Mouse (Mus musculus) G1E (cell line): ENCODE results near the gene Btnl6. TPM values are rescaled to one million over a fixed set of nuclear protein-coding genes. Genes with fewer than 3 reads are reported as not detected.

ENCODE experiments used
- ATAC-seq: 2 replicates; pipeline ENCODE4 v1.8.0; 2016; ENCODE audit warnings: mild to moderate bottlenecking; ENCODE audit not compliant: insufficient number of reproducible peaks, poor library complexity, low FRiP score, severe bottlenecking; ENCODE audit errors: extremely low read depth
- DNase-seq: peaks from one replicate; pipeline ENCODE4 v3.0.0; 2012; ENCODE audit warnings: low spot score
- H3K27me3 ChIP-seq: 2 replicates; pipeline ENCODE4 v1.6.1; 2012; ENCODE audit warnings: mild to moderate bottlenecking, low read length, inconsistent platforms; ENCODE audit not compliant: insufficient read depth
- H3K36me3 ChIP-seq: replicated peaks from 2 replicates; pipeline ENCODE3; 2012; ENCODE audit warnings: mild to moderate bottlenecking, inconsistent platforms
- H3K4me1 ChIP-seq: 2 replicates; pipeline ENCODE4 v1.6.1; 2012; ENCODE audit warnings: low read depth, low read length, inconsistent platforms, mixed read lengths; ENCODE audit not compliant: insufficient read depth
- H3K4me3 ChIP-seq: 2 replicates; pipeline ENCODE4 v1.5.1; 2012; ENCODE audit warnings: low read depth, mild to moderate bottlenecking, inconsistent platforms, low read length, moderate library complexity, mixed read lengths
- H3K9me3 ChIP-seq: replicated peaks from 2 replicates; pipeline ENCODE4 v1.6.1; 2012; ENCODE audit warnings: inconsistent platforms
- CTCF ChIP-seq: IDR thresholded peaks from 2 replicates; pipeline ENCODE4 v1.5.1; 2012; ENCODE audit warnings: low read depth, low read length, inconsistent platforms, mixed read lengths
- GATA1 ChIP-seq: IDR thresholded peaks from 2 replicates; pipeline ENCODE4 v1.6.1; 2012; ENCODE audit warnings: borderline replicate concordance, low read length, inconsistent platforms, mixed read lengths
- GATA2 ChIP-seq: IDR thresholded peaks from 2 replicates; pipeline ENCODE4 v1.6.1; 2012; ENCODE audit warnings: low read depth, low read length, inconsistent platforms, borderline replicate concordance
- POLR2AphosphoS5 ChIP-seq: IDR thresholded peaks from 2 replicates; pipeline ENCODE4 v1.6.1; 2012; ENCODE audit warnings: low read depth, low read length, inconsistent platforms; ENCODE audit not compliant: insufficient replicate concordance
- TAL1 ChIP-seq: conservative IDR thresholded peaks from 2 replicates; pipeline ENCODE4 v1.6.1; 2012; ENCODE audit warnings: low read depth, low read length, inconsistent platforms, mixed read lengths
- polyA plus RNA-seq: library from polyadenylated mRNA; stranded (reverse); fragments of >175 nt; gene quantifications from 2 replicates; pipeline ENCODE4 v1.2.3, GENCODE M21; 2012
- total RNA-seq, 2 experiments: library from RNA; stranded (forward) in 1 of 2; stranded (reverse) in 1 of 2; fragments of 200-1000 nt in 1 of 2; fragments of >200 nt in 1 of 2; fragmentation: Nextera tagmentation in 1 of 2; gene quantifications; 2 replicates each; pipeline ENCODE4 v1.2.3; 2014 to 2017

The Btnl6 gene
- not detected in 2 replicates for total RNA-seq (2014; fragmentation: Nextera tagmentation)
- total RNA-seq (2017): 0.11 TPM in 1 of 2 replicates, not detected in the other
- not detected in 2 replicates for polyA plus RNA-seq

DNA sequence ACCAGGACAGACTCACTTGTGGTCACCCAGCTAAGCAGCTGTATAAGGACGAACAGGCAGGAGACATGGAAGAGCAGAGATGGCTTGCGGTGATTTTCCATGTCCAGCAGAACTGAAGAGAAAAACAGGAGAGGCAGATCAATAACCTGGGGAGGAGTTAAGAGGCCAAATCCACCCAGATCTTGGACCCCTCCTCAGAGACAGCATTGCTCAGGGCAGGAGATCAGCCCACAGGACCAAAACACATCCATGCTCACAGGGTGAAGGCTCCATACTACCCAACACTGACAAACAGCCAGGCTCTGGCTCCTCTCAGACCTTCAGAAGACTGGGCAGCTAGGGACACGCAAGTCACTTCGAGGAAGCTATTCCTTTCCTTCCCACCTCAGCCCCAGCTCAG is at the start of gene Btnl6:
Btnl6 (minus strand) TSS at position 101 of the 400 bp plus-strand sequence.
- H3K4me1 ChIP-seq: no peaks in the 10 kb centered on the region
- no peak for TF ChIP-seq TAL1
- TF ChIP-seq GATA2: no peak
- TF ChIP-seq POLR2AphosphoS5: no peak
- no peak for TF ChIP-seq CTCF
- no peak for TF ChIP-seq GATA1
- no peak for ATAC-seq
- H3K9me3 ChIP-seq: no peaks in the 10 kb centered on the region
- no peaks in the 10 kb centered on the region for H3K36me3 ChIP-seq
- no peak within 1 kb of the TSS for H3K4me3 ChIP-seq
- H3K27me3 ChIP-seq: peaks cover 2% of the 10 kb centered on the region; the same call in 1 of the 2 replicates
- DNase-seq: no peak

- DNase-seq: no peak
- Histone ChIP-seq H3K4me3 (no peak overlapping the region), H3K4me1 (peaks cover 11% of the 10 kb centered on the region), H3K27me3 (peaks cover 51% of the 10 kb centered on the region), H3K9me3 (no peaks in the 10 kb centered on the region), H3K36me3 (no peaks in the 10 kb centered on the region)
- no peak for TF ChIP-seq GATA2
- TF ChIP-seq TAL1: no peak
- no peak for TF ChIP-seq CTCF
- no peak for TF ChIP-seq POLR2AphosphoS5
- no peak for TF ChIP-seq GATA1
- ATAC-seq: no peak
Measured at GRCm38 (mm10) chr17:34564796-34565195, 47.6 kb upstream of the Btnl6 start.

GRCm38 (mm10) chr17:34564003-34564421 is 46.9 kb upstream of the Btnl6 start, which contains the start of gene Notch4:
TSS of gene Notch4 (plus strand) at chr17:34564268.
- H3K4me3 ChIP-seq: no peak within 1 kb of the TSS

DNA sequence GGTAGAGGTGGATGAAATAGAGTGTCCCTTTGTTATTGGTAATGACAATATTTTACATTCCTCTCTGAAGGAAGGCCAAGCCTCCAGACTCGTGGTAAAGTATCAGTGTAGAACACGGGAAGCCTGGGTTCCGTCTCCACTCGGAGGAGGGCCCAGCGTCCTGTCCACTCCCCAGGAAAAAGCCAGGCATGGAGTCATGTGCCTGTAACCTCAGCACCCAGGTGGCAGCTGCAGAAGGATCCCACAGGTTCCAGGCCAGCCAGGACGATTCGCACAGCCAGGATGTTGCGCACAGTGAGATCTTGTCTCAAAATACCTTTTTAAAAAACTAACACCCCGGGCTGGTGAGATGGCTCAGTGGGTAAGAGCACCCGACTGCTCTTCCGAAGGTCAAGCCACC is 46.2 kb upstream of the Btnl6 start:
- H3K4me3 ChIP-seq: no peak overlapping the region
- peaks cover 47% of the 10 kb centered on the region for H3K27me3 ChIP-seq
- DNase-seq (no peak), ATAC-seq (no peak)
- no peak for TF ChIP-seq POLR2AphosphoS5
- no peaks in the 10 kb centered on the region for H3K9me3 ChIP-seq
- H3K4me1 ChIP-seq: peaks cover 11% of the 10 kb centered on the region
- no peaks in the 10 kb centered on the region for H3K36me3 ChIP-seq

More at GRCm38 (mm10) chr17:34564003-34564421, 46.9 kb upstream of the Btnl6 start, which contains the start of gene Notch4:
- DNase-seq (no peak), ATAC-seq (no peak)
- Histone ChIP-seq H3K27me3 (peaks cover 51% of the 10 kb centered on the region), H3K4me1 (peaks cover 11% of the 10 kb centered on the region), H3K36me3 (no peaks in the 10 kb centered on the region), H3K9me3 (no peaks in the 10 kb centered on the region)
- TF ChIP-seq CTCF: no peak
- TF ChIP-seq POLR2AphosphoS5: no peak
- TF ChIP-seq GATA2: no peak
- TF ChIP-seq GATA1: no peak
- TF ChIP-seq TAL1: no peak

GRCm38 (mm10) chr17:34562595-34562994 is 45.4 kb upstream of the Btnl6 start:
- Histone ChIP-seq H3K4me1 (peaks cover 11% of the 10 kb centered on the region), H3K27me3 (peaks cover 44% of the 10 kb centered on the region)
- ATAC-seq: no peak

GRCm38 (mm10) chr17:34561200-34561599 is 44.0 kb upstream of the Btnl6 start:
- Histone ChIP-seq H3K27me3 (peaks cover 38% of the 10 kb centered on the region), H3K4me3 (no peak overlapping the region), H3K36me3 (no peaks in the 10 kb centered on the region), H3K4me1 (peaks cover 11% of the 10 kb centered on the region), H3K9me3 (no peaks in the 10 kb centered on the region)
- TF ChIP-seq POLR2AphosphoS5 (no peak), TAL1 (no peak), GATA1 (no peak), CTCF (no peak), GATA2 (no peak)
- ATAC-seq: no peak
- no peak for DNase-seq

More at GRCm38 (mm10) chr17:34562595-34562994, 45.4 kb upstream of the Btnl6 start:
- TF ChIP-seq CTCF (no peak), GATA1 (no peak), POLR2AphosphoS5 (no peak), GATA2 (no peak), TAL1 (no peak)
- no peak overlapping the region for H3K4me3 ChIP-seq
- no peak for DNase-seq
- H3K9me3 ChIP-seq: no peaks in the 10 kb centered on the region
- no peaks in the 10 kb centered on the region for H3K36me3 ChIP-seq

- TF ChIP-seq TAL1 (no peak), CTCF (no peak), GATA2 (no peak), POLR2AphosphoS5 (no peak), GATA1 (no peak)
- no peak for ATAC-seq
- Histone ChIP-seq H3K9me3 (no peaks in the 10 kb centered on the region), H3K4me3 (no peak overlapping the region), H3K36me3 (no peaks in the 10 kb centered on the region), H3K4me1 (peaks cover 11% of the 10 kb centered on the region), H3K27me3 (peaks cover 31% of the 10 kb centered on the region)
- DNase-seq: no peak
Measured at GRCm38 (mm10) chr17:34560438-34560837, 43.3 kb upstream of the Btnl6 start.
